Mouse (Mus musculus) forebrain, embryonic 11.5 days (tissue): ENCODE results near the gene Ackr2. TPM values are rescaled to one million over a fixed set of nuclear protein-coding genes. Genes with fewer than 3 reads are reported as not detected.
A peak's percentile ranks its signal among the peaks of the same experiment; 100 is the strongest.

Source experiments
- ATAC-seq: fragments of 200-750 bp; cut with Nextera tagmentation; replicated peaks from 2 replicates; pipeline ENCODE4 v1.8.0; 2017; ENCODE audit warnings: moderate TSS enrichment; ENCODE audit not compliant: low FRiP score
- DNase-seq: peaks from one replicate; pipeline ENCODE4 v3.0.0-alpha.2; 2017; ENCODE audit warnings: low spot score
- H3K27ac ChIP-seq: fragments of 300-500 bp; sonication (generic); 2 replicates; pipeline ENCODE4 v1.5.1; 2014; ENCODE audit warnings: low read depth, low read length
- H3K27me3 ChIP-seq: fragments of 300-500 bp; sonication (generic); 2 replicates; pipeline ENCODE4 v1.6.1; 2014; ENCODE audit warnings: mild to moderate bottlenecking, low read length, mixed read lengths; ENCODE audit not compliant: control insufficient read depth, insufficient read depth
- H3K36me3 ChIP-seq: fragments of 300-500 bp; sonication (generic); 2 replicates; pipeline ENCODE4 v1.6.1; 2014; ENCODE audit warnings: mild to moderate bottlenecking, low read length, moderate library complexity, mixed read lengths; ENCODE audit not compliant: control insufficient read depth, insufficient read depth
- H3K4me1 ChIP-seq: fragments of 300-500 bp; sonication (generic); replicated peaks from 2 replicates; pipeline ENCODE4 v1.6.1; 2014; ENCODE audit warnings: low read length, mixed read lengths; ENCODE audit not compliant: control insufficient read depth, insufficient read depth
- H3K4me2 ChIP-seq: fragments of 300-500 bp; sonication (generic); 2 replicates; pipeline ENCODE4 v1.6.1; 2014; ENCODE audit warnings: low read depth, mild to moderate bottlenecking, low read length, moderate library complexity, mixed read lengths; ENCODE audit not compliant: severe bottlenecking
- H3K4me3 ChIP-seq: fragments of 300-500 bp; sonication (generic); 2 replicates; pipeline ENCODE4 v1.5.1; 2014; ENCODE audit warnings: low read depth, low read length
- H3K9ac ChIP-seq: fragments of 300-500 bp; sonication (generic); 2 replicates; pipeline ENCODE4 v1.6.1; 2014; ENCODE audit warnings: low read length
- H3K9me3 ChIP-seq: fragments of 300-500 bp; sonication (generic); 2 replicates; pipeline ENCODE4 v1.6.1; 2016; ENCODE audit warnings: low read length, mixed read lengths; ENCODE audit not compliant: control insufficient read depth
- WGBS: fragments of 180-500 bp; shearing (Covaris S2); extraction: QIAGEN DNeasy Blood & Tissue Kit; methylation state at CpG from one replicate; pipeline ENCODE4 v1.1.7; 2014; 5-methylcytosine and 5-hydroxymethylcytosine counted together
- polyA plus RNA-seq: library from polyadenylated mRNA; unstranded; fragments of >200 nt; fragmentation: Nextera tagmentation; extraction: Ambion mirVana; gene quantifications from 2 replicates; pipeline ENCODE4 v1.2.1, GENCODE M21; 2014

The Ackr2 gene
- polyA plus RNA-seq, 1 experiment from 2014 or later = 1.4 TPM

DNA sequence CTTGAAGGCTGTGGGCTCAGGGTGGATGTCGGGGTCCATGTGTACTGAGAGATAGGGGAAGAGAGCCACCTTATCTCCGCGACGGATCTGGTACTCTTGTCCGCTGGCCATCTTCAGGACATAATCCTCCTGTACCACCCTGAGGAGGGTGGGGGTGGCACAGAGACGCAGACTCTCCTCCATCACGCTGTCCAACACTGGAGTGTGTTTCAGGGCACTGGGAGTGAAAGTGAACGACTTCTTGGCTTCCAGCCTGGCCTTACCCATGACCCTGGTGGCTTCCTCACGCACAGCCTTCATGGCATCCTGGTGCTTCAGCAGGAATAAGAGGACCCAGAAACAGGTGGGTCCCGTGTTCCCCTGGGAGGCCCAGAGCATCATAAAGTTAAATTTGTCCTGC is 16.9 kb downstream of the Ackr2 start:
- Histone ChIP-seq H3K9me3 (no peaks in the 10 kb centered on the region), H3K9ac (no peak overlapping the region), H3K4me2 (no peak overlapping the region), H3K36me3 (no peaks in the 10 kb centered on the region), H3K4me3 (no peak overlapping the region), H3K4me1 (no peaks in the 10 kb centered on the region), H3K27me3 (no peaks in the 10 kb centered on the region), H3K27ac (no peak overlapping the region)
- ATAC-seq (no peak), DNase-seq (no peak)
- 91% methylated on average over 10 of the region's 10 CpGs for WGBS

DNA sequence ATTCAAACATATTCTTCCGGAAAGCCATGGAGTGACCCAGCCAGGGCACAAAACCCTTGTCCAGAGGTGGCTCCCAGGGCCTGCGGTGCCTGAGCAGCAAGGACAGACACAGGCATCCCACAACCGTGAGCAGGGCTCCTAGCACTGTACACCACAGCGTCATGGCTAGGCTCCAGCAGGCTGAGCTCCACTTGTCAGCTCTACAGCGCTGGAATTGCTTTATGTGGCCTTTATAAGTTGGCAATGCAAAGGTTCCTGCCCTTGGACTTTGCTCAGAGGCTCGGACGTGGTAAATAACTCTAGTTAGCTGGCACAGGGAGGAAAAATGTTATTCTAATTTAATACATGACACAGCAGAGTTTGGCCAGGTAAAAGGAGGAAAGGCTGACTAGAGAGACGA is 17.9 kb downstream of the Ackr2 start, which contains the start of gene Cyp8b1:
Gene Cyp8b1, minus strand, starts transcription at position 204 of the 400 bp plus-strand sequence.
- Histone ChIP-seq H3K4me1 (no peaks in the 10 kb centered on the region), H3K4me3 (no peak within 1 kb of the TSS), H3K4me2 (no peak within 1 kb of the TSS), H3K9me3 (no peaks in the 10 kb centered on the region), H3K36me3 (no peaks in the 10 kb centered on the region), H3K9ac (no peak within 1 kb of the TSS), H3K27me3 (no peaks in the 10 kb centered on the region), H3K27ac (no peak within 1 kb of the TSS)
- WGBS = 89% methylated on average over 8 of the region's 8 CpGs
- ATAC-seq (no peak), DNase-seq (no peak)

DNA sequence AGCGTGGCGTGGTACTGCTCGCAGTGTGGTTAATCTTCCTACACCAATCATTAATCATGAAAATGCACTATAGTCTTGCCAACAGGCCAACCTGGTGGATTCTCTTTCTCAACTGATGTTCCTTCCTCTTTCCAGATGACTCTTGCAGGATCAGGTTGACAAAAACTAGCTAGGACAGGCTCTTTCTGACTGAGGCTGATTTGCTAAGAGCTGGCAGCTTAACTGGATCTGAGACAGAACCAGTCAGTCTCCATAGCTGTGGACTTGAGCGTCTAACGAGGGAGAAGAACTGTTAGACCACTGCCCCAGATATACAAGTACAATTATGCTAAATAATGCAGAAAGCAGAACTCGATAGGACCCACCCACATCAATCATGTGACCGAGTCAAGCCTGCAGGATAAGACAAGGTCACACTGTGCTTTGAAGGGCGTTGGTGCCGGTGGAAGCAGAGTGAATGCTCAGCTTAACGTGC is 20.9 kb downstream of the Ackr2 start:
- H3K9ac ChIP-seq = no peak overlapping the region
- DNase-seq = no peak
- no peak for ATAC-seq
- WGBS = 84% methylated on average over 10 of the region's 10 CpGs
- H3K4me1 ChIP-seq = no peaks in the 10 kb centered on the region
- no peak overlapping the region for H3K4me2 ChIP-seq
- no peak overlapping the region for H3K27ac ChIP-seq
- no peaks in the 10 kb centered on the region for H3K27me3 ChIP-seq
- H3K36me3 ChIP-seq = no peaks in the 10 kb centered on the region
- no peaks in the 10 kb centered on the region for H3K9me3 ChIP-seq
- no peak overlapping the region for H3K4me3 ChIP-seq

- Histone ChIP-seq H3K4me1 (no peaks in the 10 kb centered on the region), H3K4me3 (no peak overlapping the region), H3K36me3 (no peaks in the 10 kb centered on the region), H3K4me2 (no peak overlapping the region), H3K9me3 (no peaks in the 10 kb centered on the region), H3K9ac (no peak overlapping the region), H3K27ac (no peak overlapping the region), H3K27me3 (no peaks in the 10 kb centered on the region)
- 86% methylated on average over 8 of the region's 8 CpGs for WGBS
- peak; percentile 24 for DNase-seq
- no peak for ATAC-seq
These were observed 25.3 kb downstream of the Ackr2 start for GRCm38 (mm10) chr9:121923443-121923842.

- H3K27ac ChIP-seq = no peak overlapping the region
- no peaks in the 10 kb centered on the region for H3K4me1 ChIP-seq
- no peaks in the 10 kb centered on the region for H3K36me3 ChIP-seq
- peak; percentile 29 for DNase-seq
- no peak overlapping the region for H3K9ac ChIP-seq
- no peak overlapping the region for H3K4me2 ChIP-seq
- ATAC-seq = no peak
- H3K9me3 ChIP-seq = no peaks in the 10 kb centered on the region
- no peaks in the 10 kb centered on the region for H3K27me3 ChIP-seq
- no peak overlapping the region for H3K4me3 ChIP-seq
- 79% methylated on average over 5 of the region's 5 CpGs for WGBS
These were observed 25.8 kb downstream of the Ackr2 start for GRCm38 (mm10) chr9:121923906-121924305.

GRCm38 (mm10) chr9:121924901-121925560 is 26.9 kb downstream of the Ackr2 start:
- no peaks in the 10 kb centered on the region for H3K4me1 ChIP-seq
- H3K27ac ChIP-seq = no peak overlapping the region
- H3K9me3 ChIP-seq = no peaks in the 10 kb centered on the region
- no peak overlapping the region for H3K4me3 ChIP-seq
- H3K36me3 ChIP-seq = no peaks in the 10 kb centered on the region
- no peak overlapping the region for H3K4me2 ChIP-seq
- H3K27me3 ChIP-seq = no peaks in the 10 kb centered on the region
- ATAC-seq (no peak), DNase-seq (peak; percentile 34)
- no peak overlapping the region for H3K9ac ChIP-seq
- WGBS = 94% methylated on average over 9 of the region's 9 CpGs

DNA sequence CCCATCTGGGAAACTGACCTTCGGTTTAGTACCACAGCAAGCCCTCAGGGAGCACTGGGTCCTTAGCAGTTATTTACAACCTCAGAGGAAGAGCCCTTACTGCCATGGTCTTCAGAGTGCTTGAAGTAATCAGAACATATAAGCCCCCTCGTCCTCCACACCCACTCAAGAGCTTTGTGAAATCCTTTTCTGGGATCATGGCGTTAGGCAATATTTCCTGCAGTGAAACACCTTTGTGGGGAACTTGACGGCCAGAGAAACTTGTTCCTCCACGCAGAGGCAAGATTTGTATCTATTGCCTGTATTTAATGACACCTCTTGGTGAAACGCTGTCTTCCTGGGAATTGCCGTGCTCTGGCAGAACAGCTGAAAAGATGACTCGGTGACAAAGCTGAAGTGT is 27.8 kb downstream of the Ackr2 start:
- no peaks in the 10 kb centered on the region for H3K27me3 ChIP-seq
- DNase-seq = no peak
- no peak overlapping the region for H3K9ac ChIP-seq
- 82% methylated on average over 8 of the region's 8 CpGs for WGBS
- ATAC-seq = no peak
- H3K4me1 ChIP-seq = no peaks in the 10 kb centered on the region
- H3K27ac ChIP-seq = no peak overlapping the region
- no peak overlapping the region for H3K4me2 ChIP-seq
- no peak overlapping the region for H3K4me3 ChIP-seq
- H3K36me3 ChIP-seq = no peaks in the 10 kb centered on the region
- H3K9me3 ChIP-seq = no peaks in the 10 kb centered on the region

DNA sequence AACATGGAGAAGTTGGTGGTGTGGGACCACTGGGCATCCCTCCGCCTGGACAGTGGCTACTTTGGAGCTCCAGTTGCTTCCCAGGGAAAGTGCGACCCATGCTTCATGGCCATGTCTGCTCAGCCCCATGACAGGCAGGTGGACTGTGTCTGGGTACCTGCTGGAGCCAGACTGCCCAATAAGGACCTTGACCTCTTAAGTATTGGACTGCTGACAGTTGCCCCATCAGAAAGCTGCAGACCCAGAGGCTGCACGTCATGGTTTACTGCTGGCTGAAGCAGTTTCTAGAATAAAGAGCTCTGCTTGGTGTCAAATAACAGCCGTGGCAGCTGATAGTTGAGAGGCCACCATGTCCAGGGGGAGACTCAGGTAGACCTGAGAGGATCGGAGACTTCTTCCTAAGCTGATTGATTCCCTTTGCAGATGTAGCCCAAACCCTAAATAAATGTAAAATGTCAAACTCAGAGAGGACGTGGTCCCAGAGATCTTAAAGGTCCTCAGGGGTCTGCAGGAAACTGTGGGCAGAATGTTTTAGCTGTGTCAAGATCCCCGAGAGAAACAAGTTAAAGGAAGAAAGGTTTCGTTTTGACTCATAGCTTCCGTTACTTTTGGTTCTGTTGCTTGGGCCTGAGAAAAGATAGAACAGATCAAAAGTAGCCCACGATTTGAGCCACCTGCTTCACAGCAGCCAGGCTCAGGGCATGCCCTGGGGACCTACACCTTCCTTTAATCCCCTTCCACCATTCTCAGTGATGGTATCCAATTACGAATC is 28.7 kb downstream of the Ackr2 start:
- Histone ChIP-seq H3K9me3 (no peaks in the 10 kb centered on the region), H3K36me3 (no peaks in the 10 kb centered on the region), H3K4me3 (no peak overlapping the region), H3K9ac (no peak overlapping the region), H3K4me2 (no peak overlapping the region), H3K4me1 (no peaks in the 10 kb centered on the region), H3K27ac (no peak overlapping the region), H3K27me3 (no peaks in the 10 kb centered on the region)
- DNase-seq (peak; percentile 44), ATAC-seq (no peak)
- 70% methylated on average over 11 of the region's 11 CpGs for WGBS
